Mouse (Mus musculus): Measurements from ENCODE around the gene Hnrnph3. TPM values are rescaled to one million over a fixed set of nuclear protein-coding genes. Genes with fewer than 3 reads are reported as not detected.

The Hnrnph3 gene
- polyA plus RNA-seq, 1 experiment from 2014 or later, result 163 TPM

DNA sequence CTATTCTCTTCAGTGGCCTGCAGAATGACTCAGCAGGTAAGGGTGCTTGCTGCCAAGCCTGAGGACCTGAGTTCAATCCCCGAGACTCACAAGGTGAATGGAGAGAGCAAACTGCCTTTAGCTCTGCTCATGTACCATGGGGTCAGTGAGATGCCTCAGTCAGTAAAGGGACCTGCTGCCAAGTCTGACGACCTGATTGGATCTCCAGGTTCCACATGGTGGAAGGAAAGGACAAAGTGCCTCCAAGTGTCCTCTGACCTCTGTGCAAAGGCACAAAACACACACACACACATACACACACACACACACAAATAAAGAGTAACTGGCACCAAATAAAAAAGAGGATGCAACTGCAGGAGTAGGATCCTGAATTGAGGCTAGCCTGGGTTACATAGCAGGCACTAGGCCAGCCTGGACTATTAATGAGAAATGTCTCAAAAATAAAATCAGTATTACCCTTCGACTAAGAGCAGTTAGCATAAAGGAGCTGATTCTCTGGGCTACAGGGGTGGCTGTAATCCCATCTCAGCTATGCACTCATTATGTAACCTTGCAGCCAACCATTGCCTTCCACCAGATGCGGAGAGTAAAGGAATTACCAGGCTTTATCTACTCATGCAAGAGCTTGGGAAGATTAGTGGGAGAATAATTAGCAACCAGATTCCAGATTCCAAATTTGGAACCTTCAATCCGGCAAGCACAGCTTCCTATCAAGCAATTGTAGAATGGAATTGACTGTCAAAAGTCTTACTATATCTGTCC lies 16.0 kb upstream of the Hnrnph3 start:
- no peak for ATAC-seq (ENCODE audit: low FRiP score)
- Histone ChIP-seq H3K4me1 (replicated peaks; ENCODE audit: control insufficient read depth, insufficient read depth, low read length) (no peaks in the 10 kb centered on the region), H3K9ac (ENCODE audit: low read depth, low read length) (no peak overlapping the region), H3K36me3 (ENCODE audit: control insufficient read depth, insufficient read depth, low read length) (no peaks in the 10 kb centered on the region), H3K27me3 (ENCODE audit: control insufficient read depth, insufficient read depth, low read length) (no peaks in the 10 kb centered on the region), H3K9me3 (ENCODE audit: control insufficient read depth, low read length) (no peaks in the 10 kb centered on the region), H3K27ac (ENCODE audit: low read depth, low read length) (no peak overlapping the region), H3K4me3 (ENCODE audit: low read depth, low read length) (no peak overlapping the region), H3K4me2 (replicated peaks; ENCODE audit: low read depth, low read length) (no peak overlapping the region)
- DNase-seq (ENCODE audit: low spot score), result no peak
- 84% methylated on average over 5 of the region's 5 CpGs for WGBS

DNA sequence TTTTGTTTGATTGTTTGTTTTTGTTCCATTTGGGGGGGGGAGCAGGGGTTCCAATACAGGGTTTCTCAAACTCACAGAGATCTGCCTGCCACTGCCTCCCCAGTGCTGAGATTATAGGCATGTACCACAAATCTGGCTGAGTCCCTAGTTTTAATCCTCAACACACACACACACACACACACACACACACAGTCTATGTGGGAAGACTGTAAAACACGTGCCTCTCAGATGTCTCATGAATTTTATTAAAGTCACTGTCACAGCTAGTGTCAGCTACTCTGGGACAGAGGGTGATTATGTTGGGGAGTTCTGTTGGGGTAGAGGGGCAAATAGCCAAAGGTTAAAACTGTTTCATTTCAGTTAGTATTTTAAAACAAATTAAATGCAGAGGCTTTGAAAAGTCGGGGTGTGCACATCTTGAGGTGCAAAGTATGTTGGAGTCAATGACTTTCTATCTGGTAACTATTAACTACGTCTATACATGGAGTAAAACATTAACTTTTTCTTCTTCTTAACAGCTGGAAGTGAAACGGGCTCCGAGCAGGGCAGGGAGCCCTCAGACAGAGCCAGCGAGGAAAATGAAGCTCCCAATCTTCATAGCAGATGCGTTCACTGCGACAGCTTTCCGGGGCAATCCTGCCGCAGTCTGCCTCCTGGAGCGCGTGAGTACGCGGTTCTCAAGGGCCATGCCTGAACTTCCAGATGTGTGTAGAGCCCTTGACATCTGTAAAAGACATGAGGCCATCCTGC lies 14.7 kb upstream of the Hnrnph3 start:
- H3K27ac ChIP-seq (ENCODE audit: low read depth, low read length), result no peak overlapping the region
- no peak for DNase-seq (ENCODE audit: low spot score)

GRCm38 (mm10) chr10:63032956-63033355 lies 8.9 kb upstream of the Hnrnph3 start:
- H3K4me1 ChIP-seq (replicated peaks; ENCODE audit: control insufficient read depth, insufficient read depth, low read length), result no peaks in the 10 kb centered on the region; the same call in 1 of the 2 replicates
- H3K4me3 ChIP-seq (ENCODE audit: low read depth, low read length), result no peak overlapping the region
- no peaks in the 10 kb centered on the region for H3K36me3 ChIP-seq (ENCODE audit: control insufficient read depth, insufficient read depth, low read length)
- no peaks in the 10 kb centered on the region for H3K9me3 ChIP-seq (ENCODE audit: control insufficient read depth, low read length)
- WGBS, result 76% methylated on average over 3 of the region's 3 CpGs
- no peak overlapping the region for H3K27ac ChIP-seq (ENCODE audit: low read depth, low read length)
- H3K9ac ChIP-seq (ENCODE audit: low read depth, low read length), result no peak overlapping the region
- no peak for ATAC-seq (ENCODE audit: low FRiP score)
- no peaks in the 10 kb centered on the region for H3K27me3 ChIP-seq (ENCODE audit: control insufficient read depth, insufficient read depth, low read length)
- no peak overlapping the region for H3K4me2 ChIP-seq (replicated peaks; ENCODE audit: low read depth, low read length)
- no peak for DNase-seq (ENCODE audit: low spot score)

More for the DNA sequence above, 14.7 kb upstream of the Hnrnph3 start:
- 67% methylated on average over 14 of the region's 14 CpGs for WGBS
- no peak for ATAC-seq (ENCODE audit: low FRiP score)
- no peak overlapping the region for H3K4me3 ChIP-seq (ENCODE audit: low read depth, low read length)
- no peak overlapping the region for H3K9ac ChIP-seq (ENCODE audit: low read depth, low read length)
- H3K27me3 ChIP-seq (ENCODE audit: control insufficient read depth, insufficient read depth, low read length), result no peaks in the 10 kb centered on the region
- H3K4me1 ChIP-seq (replicated peaks; ENCODE audit: control insufficient read depth, insufficient read depth, low read length), result no peaks in the 10 kb centered on the region
- H3K4me2 ChIP-seq (replicated peaks; ENCODE audit: low read depth, low read length), result no peak overlapping the region
- no peaks in the 10 kb centered on the region for H3K9me3 ChIP-seq (ENCODE audit: control insufficient read depth, low read length)
- H3K36me3 ChIP-seq (ENCODE audit: control insufficient read depth, insufficient read depth, low read length), result no peaks in the 10 kb centered on the region

DNA sequence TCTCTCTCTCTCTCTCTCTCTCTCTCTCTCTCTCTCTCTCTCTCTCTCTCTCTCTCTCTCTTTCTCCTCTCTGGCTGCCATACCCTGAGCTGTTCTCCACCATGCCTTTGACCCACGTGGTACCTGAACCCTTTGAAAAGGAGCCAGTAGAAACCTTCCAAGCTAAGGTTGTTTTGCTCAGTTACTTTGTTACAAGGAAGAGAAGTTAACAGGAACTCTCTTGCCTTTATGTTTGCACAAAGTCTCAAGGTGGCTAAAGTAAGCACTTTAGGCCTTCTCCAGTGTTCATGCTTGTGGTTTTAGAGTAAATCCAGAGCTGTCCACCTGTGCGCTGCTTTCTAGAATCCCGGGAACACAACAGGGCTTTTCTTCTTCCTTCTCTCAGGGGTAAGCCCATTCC lies 8.2 kb upstream of the Hnrnph3 start:
- H3K27ac ChIP-seq (ENCODE audit: low read depth, low read length), result no peak overlapping the region
- H3K27me3 ChIP-seq (ENCODE audit: control insufficient read depth, insufficient read depth, low read length), result no peaks in the 10 kb centered on the region
- no peak overlapping the region for H3K4me2 ChIP-seq (replicated peaks; ENCODE audit: low read depth, low read length)
- ATAC-seq (ENCODE audit: low FRiP score), result no peak
- no peak overlapping the region for H3K4me3 ChIP-seq (ENCODE audit: low read depth, low read length)
- no peak for DNase-seq (ENCODE audit: low spot score)
- no peaks in the 10 kb centered on the region for H3K9me3 ChIP-seq (ENCODE audit: control insufficient read depth, low read length)
- no peaks in the 10 kb centered on the region for H3K36me3 ChIP-seq (ENCODE audit: control insufficient read depth, insufficient read depth, low read length)
- H3K4me1 ChIP-seq (replicated peaks; ENCODE audit: control insufficient read depth, insufficient read depth, low read length), result no peaks in the 10 kb centered on the region; the same call in 1 of the 2 replicates
- H3K9ac ChIP-seq (ENCODE audit: low read depth, low read length), result no peak overlapping the region
- WGBS, result 83% methylated on average over 3 of the region's 3 CpGs

DNA sequence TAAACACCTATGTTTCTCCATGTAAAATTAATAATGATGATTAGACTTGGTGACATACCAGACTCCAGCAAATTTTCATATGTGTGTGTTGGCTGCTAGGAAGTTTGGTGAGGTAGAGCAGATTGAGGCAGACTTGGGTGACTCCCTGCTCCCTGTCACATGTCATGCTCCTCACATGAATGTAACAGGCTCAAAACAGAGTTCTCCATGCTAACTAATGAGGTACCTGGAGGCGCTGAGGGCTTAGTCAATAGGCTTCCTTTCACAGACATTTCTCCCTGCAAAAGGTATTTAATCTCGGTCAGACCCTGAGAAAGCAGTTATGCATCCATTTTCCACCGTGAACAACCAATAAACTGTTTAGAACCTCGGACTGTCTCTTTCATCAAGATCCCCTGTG lies 4.4 kb upstream of the Hnrnph3 start:
- H3K4me3 ChIP-seq (ENCODE audit: low read depth, low read length), result no peak overlapping the region
- no peaks in the 10 kb centered on the region for H3K27me3 ChIP-seq (ENCODE audit: control insufficient read depth, insufficient read depth, low read length)
- H3K9me3 ChIP-seq (ENCODE audit: control insufficient read depth, low read length), result no peaks in the 10 kb centered on the region
- no peaks in the 10 kb centered on the region; the same call in 1 of the 2 replicates for H3K4me1 ChIP-seq (replicated peaks; ENCODE audit: control insufficient read depth, insufficient read depth, low read length)
- no peak overlapping the region for H3K27ac ChIP-seq (ENCODE audit: low read depth, low read length)
- ATAC-seq (ENCODE audit: low FRiP score), result no peak
- no peak overlapping the region for H3K4me2 ChIP-seq (replicated peaks; ENCODE audit: low read depth, low read length)
- no peaks in the 10 kb centered on the region for H3K36me3 ChIP-seq (ENCODE audit: control insufficient read depth, insufficient read depth, low read length)
- no peak for DNase-seq (ENCODE audit: low spot score)
- no peak overlapping the region for H3K9ac ChIP-seq (ENCODE audit: low read depth, low read length)
- WGBS, result 60% methylated on average over 4 of the region's 4 CpGs

DNA sequence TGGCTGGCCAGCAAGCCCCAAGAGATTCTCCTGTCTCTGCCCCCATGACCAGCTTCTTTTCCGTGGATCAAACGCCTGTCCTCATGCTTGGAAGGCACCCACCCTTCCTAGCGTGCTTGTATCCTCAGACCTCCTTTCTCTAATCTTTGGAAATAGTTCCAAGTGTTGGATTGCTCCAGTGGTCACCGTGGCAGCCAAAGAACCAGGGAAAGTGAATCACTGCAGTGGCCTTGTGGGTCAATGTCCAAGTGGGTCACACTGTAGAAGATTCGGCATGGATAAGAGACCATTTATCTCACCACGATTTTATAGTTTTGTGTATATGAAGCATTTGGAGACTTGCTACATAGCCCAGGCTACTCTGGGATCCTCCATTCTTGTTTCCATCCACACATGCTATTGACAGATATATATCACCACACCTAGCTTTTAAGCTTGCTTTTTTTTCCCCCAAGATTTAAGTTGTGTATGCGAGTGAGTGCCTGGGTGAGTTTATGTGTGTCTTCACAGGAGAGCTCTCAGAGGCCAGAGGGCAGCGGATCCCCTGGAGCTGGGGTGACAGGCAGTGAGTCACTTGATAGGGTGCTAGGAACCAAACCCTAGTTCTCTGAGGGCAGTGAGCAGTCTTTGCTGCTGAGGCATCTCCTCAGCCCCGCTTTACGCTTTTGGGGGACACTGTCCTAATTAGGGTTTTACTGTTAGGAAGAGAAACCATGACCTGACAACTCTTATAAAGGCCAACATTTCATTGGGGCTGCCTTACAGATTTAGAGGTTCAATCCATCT lies 3.6 kb upstream of the Hnrnph3 start:
- 86% methylated on average over 10 of the region's 10 CpGs for WGBS
- DNase-seq (ENCODE audit: low spot score) (no peak), ATAC-seq (ENCODE audit: low FRiP score) (no peak)
- Histone ChIP-seq H3K9me3 (ENCODE audit: control insufficient read depth, low read length) (no peaks in the 10 kb centered on the region), H3K27me3 (ENCODE audit: control insufficient read depth, insufficient read depth, low read length) (no peaks in the 10 kb centered on the region), H3K4me3 (ENCODE audit: low read depth, low read length) (no peak overlapping the region), H3K9ac (ENCODE audit: low read depth, low read length) (no peak overlapping the region), H3K27ac (ENCODE audit: low read depth, low read length) (peak overlapping the region; percentile 100), H3K4me2 (replicated peaks; ENCODE audit: low read depth, low read length) (no peak overlapping the region), H3K36me3 (ENCODE audit: control insufficient read depth, insufficient read depth, low read length) (no peaks in the 10 kb centered on the region), H3K4me1 (replicated peaks; ENCODE audit: control insufficient read depth, insufficient read depth, low read length) (no peaks in the 10 kb centered on the region; the same call in 1 of the 2 replicates)

GRCm38 (mm10) chr10:63026795-63027160 lies 2.8 kb upstream of the Hnrnph3 start:
- Histone ChIP-seq H3K36me3 (ENCODE audit: control insufficient read depth, insufficient read depth, low read length) (no peaks in the 10 kb centered on the region), H3K4me3 (ENCODE audit: low read depth, low read length) (no peak overlapping the region), H3K27me3 (ENCODE audit: control insufficient read depth, insufficient read depth, low read length) (no peaks in the 10 kb centered on the region), H3K4me1 (replicated peaks; ENCODE audit: control insufficient read depth, insufficient read depth, low read length) (no peaks in the 10 kb centered on the region; the same call in 1 of the 2 replicates), H3K4me2 (replicated peaks; ENCODE audit: low read depth, low read length) (peak overlapping the region; percentile 6; the same call in 1 of the 2 replicates), H3K27ac (ENCODE audit: low read depth, low read length) (peak overlapping the region; percentile 100), H3K9me3 (ENCODE audit: control insufficient read depth, low read length) (no peaks in the 10 kb centered on the region), H3K9ac (ENCODE audit: low read depth, low read length) (peak overlapping the region; percentile 1; the same call in 1 of the 2 replicates)
- 44% methylated on average over 6 of the region's 6 CpGs for WGBS
- ATAC-seq (ENCODE audit: low FRiP score), result no peak
- DNase-seq (ENCODE audit: low spot score), result peak; percentile 40

DNA sequence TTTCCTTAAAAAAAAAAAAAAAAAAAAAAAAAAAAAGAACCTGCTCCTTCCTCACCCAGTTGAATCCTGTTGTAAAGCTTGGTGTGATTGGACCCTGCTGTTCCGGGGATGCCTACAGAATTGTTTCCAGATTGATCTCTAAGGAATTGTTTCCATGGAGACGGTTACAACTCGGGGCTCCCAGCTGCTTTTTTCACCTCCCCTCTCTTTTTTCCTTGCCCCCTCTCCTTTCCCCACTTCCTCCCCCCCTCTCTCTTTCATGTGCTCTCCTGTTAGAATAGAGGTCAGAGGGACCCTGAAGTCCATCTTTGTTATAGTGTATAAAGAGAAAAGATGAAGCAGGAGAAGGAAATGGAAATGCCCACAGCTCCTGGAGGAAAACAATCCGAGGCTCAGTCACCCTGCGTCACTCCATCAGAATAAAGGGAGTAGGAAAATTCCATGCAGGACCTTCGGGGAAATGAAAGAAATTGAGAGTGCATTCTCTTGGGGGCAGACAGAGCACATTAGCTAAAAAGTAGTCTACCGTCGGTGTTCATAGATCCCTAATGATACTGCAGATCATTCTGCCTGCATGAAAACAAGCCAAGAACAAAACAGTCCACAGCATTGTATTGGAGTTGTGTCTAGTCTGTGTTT lies 2.3 kb upstream of the Hnrnph3 start:
- no peak overlapping the region for H3K4me3 ChIP-seq (ENCODE audit: low read depth, low read length)

More for the DNA sequence above, 2.3 kb upstream of the Hnrnph3 start:
- Histone ChIP-seq H3K4me1 (replicated peaks; ENCODE audit: control insufficient read depth, insufficient read depth, low read length) (no peaks in the 10 kb centered on the region; the same call in 1 of the 2 replicates), H3K9me3 (ENCODE audit: control insufficient read depth, low read length) (no peaks in the 10 kb centered on the region), H3K27me3 (ENCODE audit: control insufficient read depth, insufficient read depth, low read length) (no peaks in the 10 kb centered on the region), H3K4me2 (replicated peaks; ENCODE audit: low read depth, low read length) (peak overlapping the region; percentile 24), H3K9ac (ENCODE audit: low read depth, low read length) (peak overlapping the region; percentile 1; the same call in 1 of the 2 replicates), H3K27ac (ENCODE audit: low read depth, low read length) (peak overlapping the region; percentile 100), H3K36me3 (ENCODE audit: control insufficient read depth, insufficient read depth, low read length) (no peaks in the 10 kb centered on the region)
- WGBS, result 11% methylated on average over 8 of the region's 8 CpGs
- ATAC-seq (ENCODE audit: low FRiP score) (peak; percentile 38; the same call in 1 of the 2 replicates), DNase-seq (ENCODE audit: low spot score) (peak; percentile 77)

Measured in hindbrain, embryonic 11.5 days (tissue).